Comparison of ENCODE assay signal across 8 mouse cellular contexts in genomic region chr19:57509758-57510319, GRCm38 (mm10). TPM values are rescaled to one million over a fixed set of nuclear protein-coding genes. Genes with fewer than 3 reads are reported as not detected.
A peak's percentile ranks its signal among the peaks of the same experiment; 100 is the strongest.
DNase-seq lines count a peak whose midpoint lies in the region; ATAC-seq and TF ChIP-seq lines count a peak whose summit lies in the region.

No protein-coding gene starts in this region.

- H3K9ac ChIP-seq in limb, embryonic 14.5 days (ENCODE audit: low read depth, low read length, severe bottlenecking) = no peak overlapping the region

- H3K4me2 ChIP-seq in limb, embryonic 14.5 days (replicated peaks; ENCODE audit: low read depth, low read length, severe bottlenecking) = no peak overlapping the region

- H3K27ac ChIP-seq in limb, embryonic 14.5 days (replicated peaks; ENCODE audit: low read depth, low read length) = no peak overlapping the region

- TF ChIP-seq POLR2A in limb, embryonic 14.5 days (IDR thresholded peaks at IDR 0.05; ENCODE audit: borderline replicate concordance, extremely low read depth, insufficient read depth, insufficient read length) = no peak

- no peaks in the 10 kb centered on the region for H3K9me3 ChIP-seq in limb, embryonic 14.5 days (ENCODE audit: control insufficient read depth, low read length)

- DNase-seq in 416B (ENCODE audit: low read depth) = peak; percentile 42
- DNase-seq in adrenal gland, adult 8-10 months = peak; percentile 39
- peak; percentile 68 to 73 for DNase-seq in heart, postnatal 10 days
- DNase-seq in limb, embryonic 14.5 days (ENCODE audit: low spot score) = peak; percentile 63
- DNase-seq in neural tube, embryonic 10.5 days (ENCODE audit: extremely low spot score, low spot score) = no peak
- DNase-seq in urinary bladder, adult 18-20 months (ENCODE audit: low spot score in 2 of 2) = no peak
- DNase-seq in embryo, embryonic 11 days = no peak

- no peaks in the 10 kb centered on the region for H3K36me3 ChIP-seq in limb, embryonic 14.5 days (ENCODE audit: control insufficient read depth, insufficient read depth, low read length)

- ATAC-seq in limb, embryonic 14.5 days (ENCODE audit: low FRiP score, low read depth) = peak; percentile 72; the same call in 1 of the 2 replicates
- no peak for ATAC-seq in CD4-positive, CD25-positive, alpha-beta regulatory T cell, adult 4 months

- 34% methylated on average over 14 of the region's 14 CpGs for WGBS in limb, embryonic 14.5 days

- peaks cover 10% of the 10 kb centered on the region for H3K4me1 ChIP-seq in limb, embryonic 14.5 days (ENCODE audit: control insufficient read depth, insufficient read depth, low read length)

- intact Hi-C loops in heart, postnatal 10 days (cut with DNase I) = no loop called here

- no peak overlapping the region for H3K4me3 ChIP-seq in limb, embryonic 14.5 days (replicated peaks; ENCODE audit: low read length)

- H3K27me3 ChIP-seq in limb, embryonic 14.5 days (ENCODE audit: control insufficient read depth, insufficient read depth, low read length) = no peaks in the 10 kb centered on the region

RNA-seq across cellular contexts. Expression of gene Trub1, which starts 57.1 kb away (rescaled TPM):
- total RNA-seq in adrenal gland, adult 8-10 months (2022) = 10 to 100 TPM; 15.9 to 20.2 (median 18.5) TPM
- total RNA-seq in heart, postnatal 10 days (2021) = 1 to 10 TPM; 7.7 to 8.8 TPM
- polyA plus RNA-seq in limb, embryonic 14.5 days (2012; rRNA removed) = 31.7 and 31.8 TPM in 2 replicates
- polyA plus RNA-seq in limb, embryonic 14.5 days (2014; fragmentation: Nextera tagmentation; extraction: Ambion mirVana) = 22.7 and 24.4 TPM in 2 replicates
- 10 to 100 TPM; 12.6 to 12.9 TPM for polyA plus RNA-seq in CD4-positive, CD25-positive, alpha-beta regulatory T cell, adult 4 months (2017; shearing (Covaris generic))

Comparison
In these comparisons a context has a peak if more than half of its experiments do, and no peak if none do; other contexts are left out.
1. DNase-seq: peak in 416B (single experiment), adrenal gland, adult 8-10 months (single experiment), heart, postnatal 10 days (2 of 2) and limb, embryonic 14.5 days (single experiment); none in neural tube, embryonic 10.5 days (single experiment), urinary bladder, adult 18-20 months (0 of 2) and embryo, embryonic 11 days (single experiment).